Mouse (Mus musculus) 416B (cell line): ENCODE results near the gene Mrrf.

ENCODE experiments used
- DNase-seq: peaks from one replicate; pipeline ENCODE4 v3.0.0; 2011; ENCODE audit warnings: low read depth

Gene Mrrf

DNA sequence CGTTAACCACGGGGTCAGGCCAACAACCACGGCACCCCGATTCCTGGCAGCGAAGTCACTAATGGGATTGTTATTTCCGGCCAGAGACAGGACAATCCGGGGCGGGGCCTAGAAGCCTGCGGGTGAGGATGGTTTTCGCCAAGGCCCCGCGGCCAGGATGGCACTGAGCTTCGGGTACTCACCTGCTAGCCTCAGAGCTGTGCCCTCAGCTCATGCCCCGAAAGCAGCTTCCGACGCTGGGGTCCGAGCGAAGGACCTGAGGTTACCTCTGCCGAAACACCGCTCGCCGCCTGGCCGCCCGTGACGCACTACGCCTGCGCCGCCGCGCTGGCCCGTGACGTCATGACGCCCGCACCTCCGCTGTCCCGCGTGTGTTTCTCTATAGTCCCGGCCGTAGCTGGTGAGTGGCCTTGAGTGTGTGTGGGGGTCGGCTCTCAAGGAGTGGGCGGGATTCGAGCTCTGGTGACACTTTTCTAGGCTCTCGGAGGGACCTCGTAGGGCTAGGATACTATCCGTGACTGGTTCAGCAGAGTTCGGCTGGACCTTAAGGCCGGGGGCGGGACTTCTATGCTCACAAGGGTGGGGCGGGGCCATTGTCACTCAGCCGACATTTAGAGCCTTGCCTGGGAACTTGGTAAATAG lies at the start of gene Mrrf, which contains the start of gene Rbm18:
Gene Mrrf (plus strand): TSS at position 90 of the 642 bp plus-strand sequence.
Gene Rbm18 (minus strand): TSS at position 474 of the 642 bp plus-strand sequence.
- peak; percentile 92 for DNase-seq

DNA sequence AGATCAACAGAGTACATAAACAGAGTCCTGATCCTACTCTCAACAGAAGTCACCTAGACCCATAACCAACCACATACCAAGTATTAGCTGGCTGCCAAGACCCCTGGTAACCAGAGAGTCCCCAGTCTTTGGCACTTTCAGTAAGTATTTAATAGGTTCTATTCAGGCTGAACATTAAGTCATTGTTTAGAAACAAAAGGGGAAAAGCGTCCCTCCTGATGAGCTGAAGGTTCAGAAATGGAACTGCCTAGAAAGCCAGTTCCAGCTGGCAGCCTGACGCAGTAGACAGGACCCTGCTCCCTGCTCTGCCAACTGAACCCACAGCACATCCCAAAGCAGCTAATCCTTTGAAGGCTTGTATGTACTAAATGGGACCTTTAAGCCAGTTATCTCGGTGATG lies 47.0 kb upstream of the Mrrf start:
- DNase-seq = no peak

DNA sequence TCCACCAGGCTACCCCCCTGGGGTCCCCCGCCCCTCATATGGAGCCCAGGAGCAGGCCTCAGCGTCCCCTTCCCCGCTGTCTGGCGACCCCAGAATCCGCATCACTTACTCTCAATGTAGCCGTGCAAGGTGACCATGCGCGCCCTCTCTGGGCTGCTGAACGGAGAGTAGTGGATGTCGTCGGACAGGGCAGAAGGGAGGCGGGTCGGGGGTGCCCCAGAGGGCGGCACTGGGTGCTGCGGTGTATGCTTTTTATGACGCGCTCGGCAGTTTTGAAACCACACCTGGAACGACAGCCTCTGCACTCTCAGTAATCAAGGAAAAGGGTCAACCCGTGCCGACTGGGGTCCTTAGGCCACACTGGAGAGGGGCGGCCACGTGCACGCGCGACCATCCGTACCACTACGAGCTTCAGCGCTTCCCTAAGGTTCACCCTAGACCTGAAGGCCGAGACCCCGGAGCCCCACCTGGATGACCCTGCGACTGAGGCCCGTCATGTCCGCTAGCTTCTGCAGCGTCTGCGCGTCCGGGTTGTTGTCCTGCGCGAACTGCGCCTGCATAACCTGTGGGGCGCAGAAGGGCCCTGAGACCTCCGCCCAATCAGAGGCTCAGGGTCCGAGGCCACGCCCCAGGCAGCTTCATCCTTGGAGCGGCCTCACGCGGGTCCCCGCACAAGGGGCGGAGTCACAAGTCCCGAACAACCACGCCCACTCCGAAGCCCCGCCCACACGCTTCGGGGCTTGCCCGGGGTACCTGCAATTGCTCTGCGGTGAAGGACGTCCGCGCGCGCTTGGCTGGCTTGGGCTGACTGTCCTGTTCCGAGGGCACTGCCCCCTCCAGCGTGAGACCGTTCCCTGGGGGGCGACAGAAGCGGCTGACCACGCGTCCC lies 45.1 kb upstream of the Mrrf start:
- DNase-seq = no peak

DNA sequence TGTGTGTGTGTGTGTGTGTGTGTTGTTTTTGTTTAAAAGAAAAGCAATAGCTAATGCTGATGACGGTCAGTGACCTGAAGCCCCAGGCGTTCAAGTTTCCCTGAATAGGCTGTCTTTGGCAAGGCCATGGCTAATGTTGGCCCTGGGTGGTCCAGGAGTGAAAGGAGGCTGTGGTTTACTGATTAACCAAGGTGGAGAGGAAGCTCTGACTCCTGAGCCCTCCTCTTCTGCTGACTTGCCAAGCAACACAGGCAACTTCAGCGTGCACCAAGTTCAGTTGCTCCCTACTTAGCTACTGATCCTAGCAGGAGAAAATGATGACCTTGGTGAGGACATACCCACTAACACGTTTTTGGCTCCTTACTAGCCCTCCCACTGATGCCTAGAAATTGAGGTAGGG lies 43.4 kb upstream of the Mrrf start:
- DNase-seq = peak; percentile 13

DNA sequence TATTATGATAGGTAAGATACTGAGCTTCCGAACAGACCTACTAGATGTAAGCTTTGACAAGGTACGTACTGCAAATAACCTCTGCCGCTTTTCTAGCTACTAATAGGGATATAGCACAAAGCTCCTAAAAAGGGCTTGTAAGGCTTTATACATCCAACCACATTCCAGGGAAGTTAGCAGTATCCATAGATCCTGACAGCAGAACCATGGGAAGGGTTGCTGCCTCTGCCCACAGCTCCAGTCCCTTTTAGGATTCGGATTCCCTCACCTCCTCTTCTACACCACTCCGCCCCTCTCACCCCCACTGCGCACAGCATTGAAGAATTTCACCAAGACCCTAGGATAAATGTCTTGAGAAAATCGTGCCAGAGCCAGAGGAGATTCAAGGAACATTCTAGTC lies 42.9 kb upstream of the Mrrf start:
- no peak for DNase-seq

DNA sequence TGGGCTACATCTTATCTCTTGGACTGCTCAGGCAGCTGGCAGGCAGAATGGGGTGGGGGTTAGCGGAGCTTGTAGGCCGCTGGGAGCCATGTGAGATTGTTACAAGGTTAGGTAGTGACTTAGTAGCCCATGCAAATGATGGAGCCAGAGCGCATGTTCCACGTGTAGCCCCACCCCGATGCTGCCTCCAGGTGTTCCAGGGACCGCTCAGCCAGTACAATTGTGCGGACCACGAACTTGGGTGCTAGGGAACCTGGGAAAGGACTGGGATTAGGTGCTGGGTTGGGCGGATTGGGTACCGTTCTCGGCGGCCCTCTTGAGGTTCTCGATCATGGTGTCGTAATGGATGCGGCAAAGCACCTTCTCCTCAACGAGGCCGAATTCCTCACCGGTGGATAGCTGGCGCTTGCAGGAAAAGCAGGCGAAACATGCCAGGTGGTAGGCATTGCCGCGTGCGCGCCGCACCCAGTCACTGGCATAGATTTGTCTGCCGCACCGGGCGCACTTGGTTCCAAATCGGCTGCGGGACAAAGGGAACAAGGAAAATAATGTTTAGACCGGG lies 42.2 kb upstream of the Mrrf start:
- peak; percentile 30 for DNase-seq

DNA sequence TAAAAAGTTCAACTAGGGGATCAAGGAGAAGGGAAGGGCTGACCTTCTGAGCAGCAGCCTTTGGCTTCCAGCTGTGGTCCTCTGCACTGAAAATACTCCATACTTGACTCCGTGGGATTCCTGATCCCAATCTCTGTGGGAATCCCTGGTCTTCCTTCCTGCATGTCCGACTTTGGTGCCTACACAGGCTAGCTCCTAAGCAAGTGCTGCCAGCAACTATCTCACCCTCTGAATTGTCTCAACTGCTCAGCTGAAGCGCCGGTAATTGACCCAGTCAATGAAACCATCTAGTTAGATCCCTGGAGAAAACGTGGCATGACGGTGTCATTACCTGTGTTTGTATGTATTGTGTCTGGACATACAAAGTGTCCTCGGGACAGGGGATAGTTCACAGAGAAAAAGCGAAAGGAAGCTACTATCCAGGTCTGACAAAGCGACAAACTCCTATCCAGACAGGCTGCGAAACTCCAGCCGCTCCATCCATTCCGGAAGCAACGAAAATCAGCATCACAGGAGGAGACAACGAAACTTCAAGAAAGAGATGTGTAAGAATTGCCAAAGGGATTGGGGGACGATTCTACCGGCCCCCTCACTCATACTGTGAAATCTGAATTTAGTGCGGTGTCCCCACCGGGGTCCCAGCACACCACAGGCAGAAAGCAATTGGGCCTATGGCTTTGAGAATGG lies 38.9 kb upstream of the Mrrf start:
- DNase-seq = no peak

DNA sequence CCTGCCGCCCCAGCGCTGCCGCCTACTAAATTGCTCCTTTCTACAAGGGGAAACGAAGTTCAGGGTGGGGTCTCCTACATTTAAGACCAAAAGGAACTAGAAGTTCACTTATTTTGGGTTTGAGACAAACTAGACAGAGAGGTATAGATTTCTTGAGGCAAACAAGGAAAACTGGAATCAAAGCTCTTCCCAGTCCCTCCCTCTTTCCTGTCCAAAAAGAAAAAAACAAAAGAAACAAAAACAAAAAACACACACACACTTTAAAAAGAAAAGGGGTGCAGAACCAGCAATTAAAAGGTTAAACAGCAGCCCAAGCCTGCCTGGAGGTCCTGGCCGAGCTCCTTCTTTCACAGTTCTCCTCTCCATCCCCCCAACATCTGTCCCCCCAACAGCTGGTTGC lies 38.2 kb upstream of the Mrrf start:
- no peak for DNase-seq

DNA sequence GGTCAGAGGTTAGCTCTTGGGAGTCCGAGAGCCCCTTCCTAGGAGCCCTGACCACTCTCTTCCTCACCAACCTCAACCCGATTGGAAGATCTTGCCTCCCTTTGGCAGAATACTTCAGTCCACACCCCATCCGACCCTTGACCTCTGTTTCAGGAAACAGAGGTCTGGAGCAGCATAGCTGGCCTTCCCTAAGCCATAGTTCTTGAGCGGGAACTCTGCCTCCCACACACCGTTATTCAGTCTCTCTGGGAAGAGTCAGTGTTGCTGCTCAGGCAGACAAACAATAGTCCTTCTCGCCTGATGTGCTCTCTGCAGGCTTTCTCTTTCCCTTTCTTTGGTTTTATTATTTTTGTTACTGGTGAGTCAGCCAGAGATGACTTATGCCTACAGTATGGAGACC lies 36.5 kb upstream of the Mrrf start:
- no peak for DNase-seq

DNA sequence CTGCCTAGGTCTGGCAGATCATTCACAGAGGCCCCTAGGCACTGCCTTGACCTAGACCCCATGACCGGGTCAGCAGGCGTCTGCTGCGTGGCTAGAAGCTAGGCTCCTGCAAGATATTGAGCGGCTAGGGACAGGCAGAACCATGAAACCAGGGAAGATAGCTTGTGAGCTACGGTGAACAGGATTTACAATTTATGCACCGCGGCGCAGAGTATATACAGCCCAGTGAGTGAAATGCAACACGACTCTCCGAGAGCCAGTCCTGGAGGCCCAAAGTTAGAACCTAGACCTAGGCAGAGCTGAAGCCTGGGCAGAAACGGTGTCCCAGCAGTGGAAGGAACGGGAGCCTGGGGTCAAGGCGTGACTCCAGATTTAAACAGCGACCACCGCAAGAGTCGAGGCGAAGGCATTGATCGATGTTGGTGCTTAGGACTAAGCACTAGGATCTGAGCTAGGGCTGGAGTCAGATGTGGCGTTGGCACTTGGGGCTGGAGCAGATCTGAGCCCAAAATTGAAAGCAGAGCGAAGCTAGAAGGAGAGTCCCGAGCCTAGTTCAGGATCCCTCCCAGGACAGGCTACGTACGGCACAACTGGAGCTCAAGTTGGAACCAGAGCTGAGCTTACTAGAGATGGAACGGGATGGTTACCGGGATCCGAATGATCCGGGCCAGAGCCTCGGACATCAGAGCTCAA lies 34.2 kb upstream of the Mrrf start:
- DNase-seq = no peak

DNA sequence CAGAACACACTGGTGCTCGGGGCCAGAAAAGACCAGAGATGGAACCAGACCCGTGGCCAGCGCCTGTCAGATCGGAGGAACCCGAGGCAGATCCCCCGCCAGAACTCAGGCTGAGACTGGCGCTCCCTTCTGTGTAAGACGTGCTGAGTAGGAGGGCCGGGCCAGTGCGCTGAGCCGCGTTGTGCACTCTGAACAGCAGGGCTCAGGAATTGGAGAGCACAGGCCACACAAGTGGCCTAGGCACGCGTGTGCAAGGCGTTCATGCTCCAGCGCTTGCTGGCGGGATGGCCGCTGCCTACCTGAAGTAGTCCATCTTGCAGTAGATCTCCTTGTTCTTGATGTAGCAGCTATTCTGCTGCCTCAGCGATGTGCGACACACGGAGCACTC lies 33.6 kb upstream of the Mrrf start:
- no peak for DNase-seq

DNA sequence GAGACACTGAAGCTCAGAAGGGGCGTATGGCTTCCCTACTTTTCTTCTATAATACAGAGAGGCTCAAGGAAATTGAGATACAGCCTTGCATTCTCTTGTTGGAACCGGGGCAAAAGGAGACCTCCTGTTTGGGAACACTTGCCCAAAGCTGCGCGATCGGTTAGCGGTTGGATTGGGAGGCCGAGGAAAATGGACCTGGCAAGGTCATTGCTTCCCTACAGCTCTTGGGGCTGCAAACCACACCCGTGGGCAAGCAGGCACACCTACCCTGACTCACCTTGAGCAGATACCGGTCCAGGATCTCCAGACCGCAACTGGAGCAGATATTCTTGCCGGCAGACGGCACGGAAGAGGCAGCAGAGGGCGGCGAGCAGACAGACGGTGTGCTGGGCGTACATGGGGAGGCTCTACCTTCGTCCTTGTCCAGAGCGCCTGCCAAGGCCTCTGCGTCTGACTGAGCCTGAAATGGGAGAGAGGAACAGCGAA lies 33.1 kb upstream of the Mrrf start:
- DNase-seq = no peak

DNA sequence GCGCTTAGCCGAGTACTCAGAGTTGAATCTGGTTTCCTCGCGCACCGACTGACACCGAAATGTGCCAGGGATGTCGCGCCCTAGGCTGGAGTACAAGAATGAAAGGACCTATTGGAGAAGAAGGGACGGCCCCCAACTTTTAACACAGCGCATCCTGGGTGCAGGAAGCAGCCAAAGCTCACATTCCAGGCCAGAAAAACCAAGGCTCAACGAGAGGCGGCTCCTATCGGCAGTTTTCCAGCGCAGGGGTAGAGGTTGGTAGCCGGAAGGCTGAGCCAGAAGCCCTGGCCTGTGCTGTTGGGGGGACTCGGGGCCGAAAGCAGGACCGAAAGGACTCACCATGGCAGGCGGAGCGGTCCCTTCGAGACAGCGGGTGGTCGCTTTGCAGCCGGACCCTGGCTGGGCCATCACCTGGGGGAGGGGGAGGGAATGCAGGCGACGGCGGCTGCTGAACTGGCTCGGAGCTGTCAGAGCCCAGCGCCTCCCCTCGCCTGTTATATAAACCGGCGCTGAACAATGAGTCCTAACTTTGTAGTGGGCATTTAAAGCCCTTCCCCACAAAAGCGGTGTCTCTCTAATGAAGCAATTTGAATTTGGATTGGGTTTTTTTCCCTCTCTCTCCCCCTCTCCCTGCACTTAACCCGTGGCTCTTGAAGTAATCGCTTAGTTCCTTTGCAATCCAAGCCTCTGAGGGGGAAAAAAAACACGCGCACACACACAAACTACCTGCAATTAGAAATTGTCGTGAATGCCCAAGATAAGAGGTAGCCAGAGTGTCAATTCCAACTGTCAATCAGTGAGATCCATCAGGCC lies 32.4 kb upstream of the Mrrf start:
- DNase-seq = no peak

DNA sequence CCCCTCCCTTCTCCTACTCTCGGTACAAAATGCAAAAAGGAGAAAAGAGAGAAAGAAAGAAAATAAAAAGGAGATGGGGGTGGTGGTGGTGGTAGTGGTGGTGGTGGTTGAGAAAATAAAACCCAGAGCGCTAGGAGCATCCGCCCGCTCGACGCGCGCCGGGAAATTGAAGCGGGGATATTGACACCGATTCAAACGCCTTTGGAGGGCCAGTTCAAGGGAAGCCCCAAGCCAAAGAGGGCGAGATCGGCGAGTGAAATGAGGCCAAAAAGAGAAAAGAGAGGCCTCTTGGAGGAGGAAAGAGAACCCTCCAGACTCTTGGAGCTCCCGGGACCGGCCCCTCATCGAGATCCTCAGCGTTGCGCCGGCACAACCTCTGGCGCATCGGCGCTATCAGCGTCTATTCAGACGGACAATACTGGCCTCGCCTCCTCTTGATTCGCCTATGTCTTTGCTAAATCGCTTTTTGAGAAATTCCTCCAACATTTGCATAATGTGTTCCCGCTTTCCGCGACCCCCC lies 31.7 kb upstream of the Mrrf start:
- DNase-seq = no peak

DNA sequence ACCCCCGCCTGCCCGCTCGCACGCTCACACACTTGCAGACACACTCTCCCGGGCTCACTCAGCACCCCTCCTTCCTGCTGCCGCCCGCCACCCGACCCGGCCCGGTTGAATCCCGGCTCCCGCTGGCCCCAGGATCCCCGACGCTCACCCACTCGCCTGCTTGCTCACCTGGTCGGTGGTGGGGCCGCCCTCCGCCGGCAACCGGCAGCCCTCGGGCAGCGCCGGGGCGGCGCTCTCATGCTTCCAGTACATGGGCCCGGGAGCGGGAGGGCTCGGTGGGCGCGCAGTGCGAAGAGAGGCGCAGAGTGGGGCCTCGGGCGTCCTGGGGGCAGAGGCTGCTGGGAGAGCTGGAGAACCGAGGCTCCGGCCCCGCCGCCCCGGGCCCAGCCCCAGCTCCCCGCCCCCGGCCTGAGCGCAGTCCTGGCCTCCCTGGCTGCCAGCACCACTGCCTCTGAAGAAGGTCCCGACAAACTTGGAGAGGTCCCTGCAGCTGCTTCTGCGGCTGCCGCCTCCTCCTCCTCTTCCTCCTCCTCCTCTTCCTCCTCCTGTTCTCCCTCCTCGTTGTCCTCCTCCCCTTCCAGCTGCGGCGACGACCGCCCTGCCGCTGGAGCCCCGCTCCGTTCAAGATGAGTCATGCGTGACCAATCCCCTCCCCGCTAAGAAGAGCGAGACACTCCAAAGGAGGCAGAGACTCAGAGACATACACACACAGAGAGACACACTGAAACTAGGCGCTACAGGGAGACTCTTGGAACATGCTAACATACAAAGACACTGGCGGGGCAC lies 31.0 kb upstream of the Mrrf start, which contains the start of gene Lhx6:
Gene Lhx6 (minus strand): TSS at position 453 of the 786 bp plus-strand sequence.
- DNase-seq = peak; percentile 74

DNA sequence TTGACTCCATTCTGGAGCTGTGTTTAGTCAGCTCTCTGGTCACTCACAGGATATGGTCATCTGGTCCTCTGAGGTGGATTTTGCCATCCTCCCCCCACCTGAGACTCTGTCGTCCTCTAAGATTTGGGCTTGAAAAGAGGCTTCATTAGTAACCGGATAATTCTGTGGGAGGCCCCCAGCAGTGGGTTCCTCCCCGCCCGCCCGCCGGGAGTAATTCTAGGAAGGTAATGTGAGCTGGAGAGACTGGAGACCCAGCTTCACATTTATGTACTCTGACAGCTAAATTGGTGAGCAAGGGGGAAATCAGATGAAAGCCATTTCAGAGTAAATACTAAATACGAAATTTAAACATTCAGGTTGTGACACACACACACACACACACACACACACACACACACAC lies 27.6 kb upstream of the Mrrf start:
- no peak for DNase-seq

DNA sequence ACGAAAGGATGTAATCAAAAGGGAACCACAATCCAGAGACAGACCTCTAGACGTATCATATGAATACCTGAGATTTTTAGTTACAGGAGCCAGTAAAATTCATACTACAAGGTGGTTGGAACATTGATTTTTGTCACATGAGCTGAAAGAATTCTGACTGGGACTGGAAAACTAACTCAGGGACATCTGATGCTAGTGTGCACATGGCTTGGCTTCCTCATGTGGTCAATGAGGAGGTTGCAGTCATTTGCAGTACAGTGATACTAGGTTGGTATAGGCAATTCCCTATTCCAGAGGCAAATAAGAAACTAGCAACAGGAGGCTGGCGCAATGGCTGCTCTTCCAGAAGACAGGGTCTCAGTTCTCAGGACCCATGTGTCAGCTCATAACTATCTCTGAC lies 23.6 kb upstream of the Mrrf start:
- peak; percentile 21 for DNase-seq

DNA sequence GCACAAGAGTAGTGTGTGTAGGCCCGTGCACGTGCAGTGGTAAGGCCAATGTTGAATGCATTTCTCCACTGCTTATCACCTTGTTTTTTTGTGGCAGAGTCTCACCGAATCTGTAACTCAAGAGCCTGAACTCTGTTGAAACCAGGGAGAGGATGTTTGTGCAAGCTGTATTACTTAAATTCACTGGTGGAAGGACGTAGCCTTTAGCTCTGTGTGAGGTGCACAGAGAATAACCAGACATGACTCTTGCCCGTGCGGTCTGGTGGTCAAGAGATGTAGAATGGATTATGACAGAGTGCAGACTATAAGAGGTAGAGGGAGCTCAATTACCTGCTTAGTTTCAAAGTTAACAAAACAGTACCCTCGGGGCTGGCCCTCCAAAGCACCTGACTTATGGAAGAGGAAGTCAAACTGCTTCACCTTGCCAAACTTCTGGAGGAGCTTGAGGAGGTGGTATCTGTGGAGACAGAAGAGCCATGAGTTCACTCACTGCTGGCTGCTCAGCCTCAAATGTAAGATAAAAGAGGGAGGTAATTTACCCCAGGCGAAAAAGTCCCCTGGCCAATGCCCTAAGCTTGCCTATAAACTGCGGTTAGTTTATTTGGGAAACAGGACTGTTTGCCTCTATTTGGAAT lies 9.3 kb upstream of the Mrrf start:
- peak; percentile 32 for DNase-seq

DNA sequence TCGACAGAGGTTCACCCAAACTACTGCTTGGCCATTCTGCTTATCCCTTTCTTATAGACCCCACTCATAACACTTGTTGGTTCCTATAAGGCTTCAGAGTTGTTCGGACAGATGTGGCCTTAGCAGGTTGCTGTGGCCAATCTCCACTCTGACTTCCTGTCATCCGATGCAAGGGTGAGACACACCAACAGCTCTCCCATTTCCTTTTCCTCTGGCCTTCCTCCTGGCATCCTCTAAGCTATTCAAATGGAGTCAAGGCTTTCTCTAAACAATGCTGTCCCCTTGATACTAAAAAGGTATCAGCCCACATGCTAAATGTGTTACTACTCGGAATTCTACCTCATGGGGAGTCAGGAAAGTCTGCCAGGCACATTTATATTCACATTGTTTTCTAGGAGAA lies 8.2 kb upstream of the Mrrf start:
- no peak for DNase-seq
